Mouse (Mus musculus) adrenal gland, adult (tissue): ENCODE measurements around the gene Gm16381.
"Not testable (repeated sequence)": the region's sequence is repeated elsewhere in the genome, so short reads cannot be mapped to it uniquely, and the experiment has no call there.

Experiments used
- DNase-seq, 2 experiments: peaks; one replicate each; pipeline ENCODE4 v3.0.0; 2022 to 2023; ENCODE audit warnings: low spot score in 1 of 2; ENCODE audit not compliant: inconsistent age in 2 of 2

The Gm16381 gene

DNA sequence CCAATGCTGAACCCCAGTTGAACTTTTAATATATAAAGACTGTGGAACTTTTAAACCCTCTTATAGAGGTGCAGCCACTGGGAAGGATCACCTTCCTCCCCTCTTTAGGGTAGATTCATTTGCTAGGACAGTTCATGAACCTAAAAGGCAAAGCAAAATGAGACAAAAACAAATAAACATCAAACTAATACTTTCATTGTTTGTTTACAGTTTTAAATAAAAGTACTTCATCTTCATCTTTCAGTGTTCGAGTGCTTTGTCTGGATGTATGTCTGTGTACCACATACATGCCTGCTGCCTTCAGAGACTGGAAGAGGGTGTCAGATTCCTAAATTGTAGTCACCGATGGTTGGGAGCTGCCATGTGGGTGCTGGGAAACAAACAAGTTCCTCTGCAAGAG, at the start of gene Gm16381:
Gene Gm16381 (minus strand): TSS at position 101 of the 400 bp plus-strand sequence.
- not testable (repeated sequence) for DNase-seq

GRCm38 (mm10) chr12:87652916-87653703, 8.7 kb upstream of the Gm16381 start:
- DNase-seq: not testable (repeated sequence)

DNA sequence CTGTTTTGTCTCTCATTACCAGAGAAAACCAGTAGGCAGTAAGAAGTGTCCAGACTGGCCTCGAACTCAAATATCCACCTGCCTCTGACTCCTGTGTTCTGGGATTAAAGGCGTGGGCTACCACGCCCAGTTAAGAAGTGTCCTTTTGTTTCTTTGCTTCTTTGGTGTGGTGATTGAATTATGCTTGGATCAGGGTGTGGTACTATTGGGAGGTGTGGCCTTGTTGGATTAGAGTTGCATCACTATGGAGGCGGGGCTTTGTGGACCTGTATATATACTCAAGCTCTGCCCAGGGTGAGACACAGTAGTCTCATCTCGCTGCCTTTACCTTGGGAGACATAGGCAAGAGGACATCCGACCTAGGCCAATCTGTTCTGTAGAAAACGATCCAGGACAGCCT, 25.9 kb downstream of the Gm16381 start, which contains the start of gene Gm4027:
Gene Gm4027 (plus strand): TSS at position 301 of the 400 bp plus-strand sequence.
- not testable (repeated sequence) for DNase-seq

DNA sequence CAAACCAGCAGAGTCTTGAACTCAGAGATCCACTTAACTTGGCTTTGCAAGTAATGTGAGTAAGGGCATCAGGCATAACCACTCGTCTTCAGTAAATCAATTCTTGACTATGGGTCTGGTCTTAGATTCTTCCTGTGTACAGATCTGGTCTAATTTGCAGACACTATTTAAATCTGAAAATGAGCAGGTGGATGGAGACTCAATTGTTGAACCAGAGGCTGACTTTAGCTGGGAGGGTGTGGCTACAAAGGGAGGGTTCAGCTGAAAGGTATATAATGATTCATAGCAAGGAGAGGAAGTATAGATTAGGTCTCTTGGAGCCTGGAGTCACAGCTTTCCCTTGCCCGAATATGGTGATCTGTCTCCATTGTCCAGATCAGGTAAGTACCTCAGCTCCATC, 42.0 kb downstream of the Gm16381 start, which contains the start of gene Oog1:
Gene Oog1 (plus strand): TSS at position 301 of the 400 bp plus-strand sequence.
- DNase-seq: not testable (repeated sequence)

DNA sequence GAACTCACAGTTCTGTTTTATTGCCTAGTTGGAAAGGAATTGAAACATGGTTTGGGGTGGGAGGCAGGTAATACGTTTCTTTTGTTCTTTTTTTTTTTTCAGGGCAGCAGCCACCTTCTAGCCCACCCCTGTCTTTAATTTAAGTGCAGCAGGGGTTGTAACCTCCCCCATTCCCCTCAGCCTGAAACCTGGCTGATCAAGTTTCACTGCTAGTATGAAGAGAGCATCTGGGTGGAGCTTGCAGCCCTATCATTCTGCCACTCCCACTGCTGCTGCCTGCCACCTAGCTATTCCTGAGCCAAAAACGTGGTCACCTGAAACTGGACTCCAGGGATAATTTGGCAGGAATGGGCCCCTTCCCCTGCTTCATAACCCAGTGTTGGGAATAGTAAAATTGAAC, 43.0 kb downstream of the Gm16381 start:
- DNase-seq: not testable (repeated sequence)
